Mouse (Mus musculus) neural tube, embryonic 15.5 days (tissue): ENCODE data around the gene Abraxas2. TPM values are rescaled to one million over a fixed set of nuclear protein-coding genes. Genes with fewer than 3 reads are reported as not detected.

ENCODE experiments used
- ATAC-seq: fragments of 200-750 bp; cut with Nextera tagmentation; 2 replicates; pipeline ENCODE4 v1.8.0; 2017; ENCODE audit warnings: mild to moderate bottlenecking, moderate TSS enrichment, moderate library complexity; ENCODE audit not compliant: low FRiP score
- H3K27ac ChIP-seq: fragments of 300-500 bp; sonication (generic); replicated peaks from 2 replicates; pipeline ENCODE4 v1.5.1; 2015; ENCODE audit warnings: mild to moderate bottlenecking, inconsistent platforms
- H3K27me3 ChIP-seq: fragments of 300-500 bp; sonication (generic); replicated peaks from 2 replicates; pipeline ENCODE4 v1.6.1; 2015; ENCODE audit warnings: inconsistent platforms
- H3K36me3 ChIP-seq: fragments of 300-500 bp; sonication (generic); 2 replicates; pipeline ENCODE4 v1.6.1; 2015; ENCODE audit warnings: inconsistent platforms
- H3K4me1 ChIP-seq: fragments of 300-500 bp; sonication (generic); 2 replicates; pipeline ENCODE4 v1.6.1; 2015; ENCODE audit warnings: inconsistent platforms
- H3K4me2 ChIP-seq: fragments of 300-500 bp; sonication (generic); 2 replicates; pipeline ENCODE4 v1.6.1; 2015; ENCODE audit warnings: inconsistent platforms, mild to moderate bottlenecking, moderate library complexity
- H3K4me3 ChIP-seq: fragments of 300-500 bp; sonication (generic); replicated peaks from 2 replicates; pipeline ENCODE4 v1.5.1; 2015; ENCODE audit warnings: mild to moderate bottlenecking, inconsistent platforms
- H3K9ac ChIP-seq: fragments of 300-500 bp; sonication (generic); replicated peaks from 2 replicates; pipeline ENCODE4 v1.6.1; 2015; ENCODE audit warnings: mild to moderate bottlenecking, inconsistent platforms
- H3K9me3 ChIP-seq: fragments of 300-500 bp; sonication (generic); replicated peaks from 2 replicates; pipeline ENCODE4 v1.6.1; 2016; ENCODE audit warnings: inconsistent platforms
- WGBS: fragments of 180-500 bp; shearing (Covaris S2); methylation state at CpG from one replicate; pipeline ENCODE4 v1.1.7; 2015; ENCODE audit warnings: mixed read lengths; 5-methylcytosine and 5-hydroxymethylcytosine counted together
- polyA plus RNA-seq: library from polyadenylated mRNA; unstranded; fragments of >200 nt; fragmentation: Nextera tagmentation; extraction: Ambion mirVana; gene quantifications from 2 replicates; pipeline ENCODE4 v1.2.1, GENCODE M21; 2015

Gene Abraxas2
- polyA plus RNA-seq, 1 experiment from 2014 or later, result 34.5 TPM

DNA sequence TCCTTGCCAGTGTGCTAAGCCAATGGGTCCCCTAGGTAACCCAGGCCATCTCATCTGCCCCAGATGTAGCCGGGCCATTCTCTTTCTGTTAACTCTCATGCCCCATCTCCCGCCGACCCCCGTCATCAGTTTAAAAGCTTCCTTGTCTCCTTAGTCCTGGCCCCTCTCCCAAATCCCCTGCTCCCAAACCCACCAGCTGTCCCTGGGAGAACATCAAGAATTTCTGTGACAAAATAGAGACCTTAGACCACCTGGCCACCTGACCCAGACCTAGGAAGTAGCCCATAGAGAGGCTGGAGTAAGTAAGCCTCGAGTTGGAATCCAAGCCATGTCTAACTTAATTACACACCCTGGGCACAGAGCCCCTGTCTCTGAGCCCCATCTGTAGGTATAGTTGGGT is 31.2 kb downstream of the Abraxas2 start:
- no peaks in the 10 kb centered on the region; the same call in 1 of the 2 replicates for H3K4me1 ChIP-seq
- H3K4me2 ChIP-seq, result no peak overlapping the region
- H3K9me3 ChIP-seq, result no peaks in the 10 kb centered on the region
- 88% methylated on average over 5 of the region's 5 CpGs for WGBS
- no peak overlapping the region for H3K9ac ChIP-seq
- ATAC-seq, result no peak
- H3K4me3 ChIP-seq, result no peak overlapping the region
- H3K27ac ChIP-seq, result no peak overlapping the region
- H3K36me3 ChIP-seq, result no peaks in the 10 kb centered on the region; the same call in 1 of the 2 replicates
- no peaks in the 10 kb centered on the region for H3K27me3 ChIP-seq

DNA sequence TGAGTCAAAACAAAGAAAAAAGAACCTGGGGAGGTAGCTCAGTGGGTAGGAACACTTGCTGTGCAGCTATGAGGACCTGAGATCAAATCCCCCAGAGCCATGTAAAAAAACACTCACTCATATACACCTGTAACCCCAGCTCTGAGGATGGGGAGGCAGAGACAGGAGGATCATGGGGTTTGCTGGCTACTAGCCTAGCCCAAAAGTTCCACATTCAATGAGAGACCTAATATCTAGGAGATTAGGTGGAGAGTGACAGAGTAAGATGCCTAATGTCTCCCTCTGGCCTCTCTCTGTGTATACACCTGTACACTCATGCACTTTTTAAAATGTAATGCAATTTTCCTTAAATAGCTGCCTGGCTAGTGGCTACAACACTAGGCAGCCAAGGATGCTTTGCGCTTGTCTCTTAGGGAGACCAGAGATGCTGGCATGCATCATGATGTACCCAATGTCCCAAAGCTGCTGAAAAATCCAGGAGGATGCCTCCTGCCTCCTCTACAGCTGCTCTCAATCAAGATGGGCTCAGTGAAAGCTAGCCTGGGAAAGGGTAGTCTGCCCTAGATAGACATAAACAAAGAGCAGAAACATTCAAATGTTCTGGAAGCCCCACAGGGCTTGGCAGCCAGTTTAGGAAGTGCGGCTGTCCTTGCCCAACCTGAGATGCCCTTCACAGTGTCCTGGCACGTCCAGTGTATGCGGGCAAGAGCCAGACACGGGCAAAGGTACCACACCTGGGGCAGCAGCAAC is 32.7 kb downstream of the Abraxas2 start:
- Histone ChIP-seq H3K9me3 (no peaks in the 10 kb centered on the region), H3K9ac (no peak overlapping the region), H3K27me3 (no peaks in the 10 kb centered on the region), H3K27ac (no peak overlapping the region), H3K36me3 (no peaks in the 10 kb centered on the region), H3K4me3 (no peak overlapping the region), H3K4me1 (no peaks in the 10 kb centered on the region; the same call in 1 of the 2 replicates), H3K4me2 (no peak overlapping the region)
- ATAC-seq, result no peak
- WGBS, result 85% methylated on average over 5 of the region's 5 CpGs

DNA sequence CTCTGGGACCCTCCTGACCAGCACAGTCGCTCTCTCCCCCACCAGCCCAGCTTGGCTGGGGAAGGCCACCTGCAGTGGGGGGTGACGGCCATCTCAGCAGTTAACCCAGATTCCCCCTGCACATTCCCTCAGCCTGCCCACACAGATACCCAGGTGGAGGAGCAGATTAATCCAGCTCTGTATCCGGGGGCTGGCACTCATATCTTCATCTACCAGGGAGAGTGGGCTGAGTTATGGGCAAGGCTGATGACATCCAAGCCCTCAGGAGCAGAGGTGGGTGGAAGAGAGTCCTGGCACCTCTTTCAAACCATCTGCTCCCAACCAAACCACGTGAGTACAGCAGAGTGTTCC is 33.3 kb downstream of the Abraxas2 start:
- Histone ChIP-seq H3K36me3 (no peaks in the 10 kb centered on the region), H3K4me1 (no peaks in the 10 kb centered on the region; the same call in 1 of the 2 replicates), H3K27ac (no peak overlapping the region), H3K4me3 (no peak overlapping the region), H3K9ac (no peak overlapping the region), H3K9me3 (no peaks in the 10 kb centered on the region), H3K4me2 (no peak overlapping the region), H3K27me3 (no peaks in the 10 kb centered on the region)
- no peak for ATAC-seq
- WGBS, result 55% methylated on average over 4 of the region's 4 CpGs

DNA sequence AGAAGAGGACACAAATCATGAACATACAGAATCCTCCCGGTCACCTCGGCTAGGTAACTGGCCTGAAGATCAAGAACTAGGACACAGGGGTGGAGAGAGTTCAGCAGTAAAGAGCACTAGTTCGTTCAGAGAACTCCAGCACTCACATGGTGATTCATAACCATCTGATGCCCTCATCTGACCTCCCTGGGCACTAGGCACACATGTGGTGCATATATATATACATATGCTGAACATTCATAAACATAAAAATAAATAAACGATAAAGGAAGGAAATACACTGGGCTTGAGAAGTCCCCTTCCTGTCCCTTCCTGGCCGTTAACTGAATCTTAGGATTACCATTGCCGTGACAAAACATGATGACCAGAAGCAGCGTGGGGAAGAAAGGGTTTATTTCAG is 33.8 kb downstream of the Abraxas2 start:
- H3K27ac ChIP-seq, result no peak overlapping the region
- H3K9me3 ChIP-seq, result no peaks in the 10 kb centered on the region
- no peak for ATAC-seq
- no peak overlapping the region for H3K4me3 ChIP-seq
- H3K4me2 ChIP-seq, result no peak overlapping the region
- H3K9ac ChIP-seq, result no peak overlapping the region
- no peaks in the 10 kb centered on the region for H3K27me3 ChIP-seq
- no peaks in the 10 kb centered on the region for H3K36me3 ChIP-seq
- 86% methylated on average over 7 of the region's 7 CpGs for WGBS
- H3K4me1 ChIP-seq, result no peaks in the 10 kb centered on the region; the same call in 1 of the 2 replicates

DNA sequence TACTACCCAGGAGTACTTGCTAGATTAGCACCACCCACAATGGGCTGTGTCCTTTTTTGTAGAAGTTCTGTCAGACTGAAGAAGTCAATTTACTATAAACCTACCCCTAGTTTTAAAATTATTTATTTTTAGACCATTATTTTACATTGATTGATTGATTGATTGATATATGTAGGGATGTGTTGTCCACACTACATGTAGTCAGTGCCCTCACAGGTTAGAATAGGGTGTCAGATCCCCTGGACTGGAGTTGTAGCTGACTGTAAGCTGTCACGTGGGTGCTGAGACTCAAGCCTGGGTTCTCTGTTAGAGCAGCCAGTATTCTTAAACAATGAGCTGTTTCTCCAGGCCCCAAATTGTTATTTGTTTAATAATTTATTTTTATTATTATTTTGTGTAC is 34.3 kb downstream of the Abraxas2 start:
- Histone ChIP-seq H3K4me3 (no peak overlapping the region), H3K36me3 (no peaks in the 10 kb centered on the region), H3K27me3 (no peaks in the 10 kb centered on the region), H3K4me1 (no peaks in the 10 kb centered on the region; the same call in 1 of the 2 replicates), H3K9ac (no peak overlapping the region), H3K4me2 (no peak overlapping the region), H3K27ac (no peak overlapping the region), H3K9me3 (no peaks in the 10 kb centered on the region)
- 92% methylated on average over 1 of the region's 1 CpGs for WGBS
- ATAC-seq, result no peak

DNA sequence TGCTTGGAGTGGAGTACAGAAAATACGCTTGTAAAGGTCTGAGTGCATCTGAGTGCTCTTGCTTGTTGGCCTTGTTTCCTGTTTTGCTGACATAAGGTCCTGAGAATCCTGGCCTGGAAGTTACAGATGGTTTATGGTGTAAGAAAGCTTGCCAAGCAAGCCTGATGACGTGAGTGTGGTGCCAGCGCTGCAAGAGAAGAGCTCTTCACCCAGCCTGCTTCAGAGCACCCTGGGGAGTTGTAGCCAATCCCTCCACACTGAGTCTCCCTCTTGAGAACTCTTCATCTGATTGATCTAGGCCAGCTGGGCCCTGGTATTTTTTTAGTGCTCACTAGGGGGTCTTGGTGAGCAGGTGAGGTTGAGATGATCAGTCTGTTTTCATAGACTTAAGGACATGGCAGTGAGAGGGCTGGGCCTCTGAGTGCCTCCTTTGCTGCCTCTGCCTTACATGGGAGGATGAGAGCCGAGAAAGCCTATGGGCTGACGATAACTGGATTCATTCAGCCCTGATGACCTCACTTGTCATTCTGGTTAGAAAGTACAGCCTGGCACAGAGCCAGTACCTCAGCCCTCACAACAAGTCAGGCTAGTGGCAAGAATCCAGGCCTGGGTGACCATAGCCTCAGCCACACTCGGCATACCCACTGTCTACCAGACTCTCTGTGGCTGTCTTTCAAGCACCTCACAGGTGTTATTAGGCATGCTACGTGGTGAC is 36.0 kb downstream of the Abraxas2 start:
- Histone ChIP-seq H3K27ac (no peak overlapping the region), H3K4me3 (no peak overlapping the region), H3K27me3 (no peaks in the 10 kb centered on the region), H3K36me3 (no peaks in the 10 kb centered on the region), H3K9ac (no peak overlapping the region), H3K4me1 (no peaks in the 10 kb centered on the region; the same call in 1 of the 2 replicates), H3K9me3 (no peaks in the 10 kb centered on the region), H3K4me2 (no peak overlapping the region)
- 59% methylated on average over 7 of the region's 7 CpGs for WGBS
- ATAC-seq, result no peak

DNA sequence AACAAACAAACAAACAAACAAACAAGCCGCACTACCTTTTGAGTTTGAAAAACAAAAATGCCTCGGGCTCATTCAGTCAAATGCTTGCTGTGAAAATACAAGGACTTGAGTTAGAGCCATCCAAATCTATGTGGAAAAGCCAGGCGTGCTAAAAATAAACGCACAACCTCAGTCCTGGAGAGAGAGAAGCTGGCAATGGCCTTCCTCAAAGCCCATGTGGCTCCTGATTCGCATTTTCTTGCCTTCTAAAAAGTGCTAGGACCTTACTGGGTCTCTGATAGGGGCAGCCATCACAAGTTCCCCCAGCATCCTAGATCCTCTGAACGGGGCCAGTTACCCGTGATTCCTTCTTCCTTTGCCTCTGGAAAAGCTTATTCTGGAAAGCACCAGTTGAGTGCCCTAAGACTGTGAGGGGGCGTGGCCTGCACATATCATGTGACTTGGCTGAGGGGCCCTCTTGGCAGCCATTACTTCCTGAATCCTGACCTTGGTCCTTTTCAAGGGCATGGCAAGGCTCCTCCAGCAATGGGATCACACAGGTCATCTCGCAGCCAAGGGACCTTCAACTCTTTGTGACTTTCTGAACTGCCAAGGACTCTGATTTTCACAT is 37.3 kb downstream of the Abraxas2 start:
- no peak overlapping the region for H3K9ac ChIP-seq
- H3K4me2 ChIP-seq, result no peak overlapping the region
- no peak overlapping the region for H3K27ac ChIP-seq
- no peak overlapping the region for H3K4me3 ChIP-seq
- no peak for ATAC-seq
- no peaks in the 10 kb centered on the region; the same call in 1 of the 2 replicates for H3K4me1 ChIP-seq
- 95% methylated on average over 9 of the region's 9 CpGs for WGBS
- H3K36me3 ChIP-seq, result no peaks in the 10 kb centered on the region
- no peaks in the 10 kb centered on the region for H3K27me3 ChIP-seq
- H3K9me3 ChIP-seq, result no peaks in the 10 kb centered on the region

DNA sequence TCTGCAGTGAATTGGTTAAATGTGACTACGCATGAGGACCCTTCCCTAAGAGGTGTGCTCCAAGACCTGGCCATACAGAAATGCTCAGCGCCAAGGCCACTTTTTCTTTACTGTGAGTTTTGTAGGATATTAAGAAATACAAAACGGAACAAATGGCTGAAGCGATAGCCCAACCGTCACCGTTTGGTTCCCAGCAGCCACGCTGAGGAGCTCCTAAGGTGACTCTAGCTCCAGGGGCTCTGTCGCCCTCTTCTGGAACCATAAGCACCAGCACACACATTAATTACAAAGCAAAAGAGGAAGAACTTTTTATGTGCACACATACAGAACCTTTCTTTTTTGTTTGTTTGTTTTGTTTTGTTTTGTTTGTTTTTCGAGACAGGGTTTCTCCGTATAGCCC is 38.2 kb downstream of the Abraxas2 start:
- H3K36me3 ChIP-seq, result no peaks in the 10 kb centered on the region
- no peak overlapping the region for H3K4me2 ChIP-seq
- no peak overlapping the region for H3K27ac ChIP-seq
- H3K9ac ChIP-seq, result no peak overlapping the region
- H3K4me3 ChIP-seq, result no peak overlapping the region
- ATAC-seq, result no peak
- 89% methylated on average over 10 of the region's 10 CpGs for WGBS
- no peaks in the 10 kb centered on the region; the same call in 1 of the 2 replicates for H3K4me1 ChIP-seq
- H3K27me3 ChIP-seq, result no peaks in the 10 kb centered on the region
- H3K9me3 ChIP-seq, result no peaks in the 10 kb centered on the region

DNA sequence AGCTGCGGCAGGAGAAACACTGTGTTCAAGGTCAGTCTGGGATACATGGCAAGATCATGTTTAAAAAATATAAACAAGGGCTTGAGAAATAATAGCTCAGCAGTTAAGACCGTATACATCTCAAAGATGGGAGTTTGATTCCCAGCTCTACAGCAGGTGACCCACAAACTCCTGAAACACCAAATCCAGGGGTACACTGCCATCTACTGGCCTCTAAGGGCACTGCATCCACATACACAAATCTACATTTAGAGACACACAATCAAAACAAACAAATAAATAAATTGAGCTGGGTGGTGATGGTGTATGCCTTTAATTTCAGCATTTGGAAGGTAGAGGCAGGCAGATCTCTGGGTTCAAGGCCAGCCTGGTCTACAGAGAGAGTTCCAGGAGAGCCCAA is 39.2 kb downstream of the Abraxas2 start:
- no peak overlapping the region for H3K4me2 ChIP-seq
- no peaks in the 10 kb centered on the region for H3K9me3 ChIP-seq
- H3K9ac ChIP-seq, result no peak overlapping the region
- 95% methylated on average over 2 of the region's 2 CpGs for WGBS
- H3K4me1 ChIP-seq, result no peaks in the 10 kb centered on the region; the same call in 1 of the 2 replicates
- no peaks in the 10 kb centered on the region for H3K27me3 ChIP-seq
- H3K36me3 ChIP-seq, result no peaks in the 10 kb centered on the region
- H3K4me3 ChIP-seq, result no peak overlapping the region
- no peak for ATAC-seq
- no peak overlapping the region for H3K27ac ChIP-seq

DNA sequence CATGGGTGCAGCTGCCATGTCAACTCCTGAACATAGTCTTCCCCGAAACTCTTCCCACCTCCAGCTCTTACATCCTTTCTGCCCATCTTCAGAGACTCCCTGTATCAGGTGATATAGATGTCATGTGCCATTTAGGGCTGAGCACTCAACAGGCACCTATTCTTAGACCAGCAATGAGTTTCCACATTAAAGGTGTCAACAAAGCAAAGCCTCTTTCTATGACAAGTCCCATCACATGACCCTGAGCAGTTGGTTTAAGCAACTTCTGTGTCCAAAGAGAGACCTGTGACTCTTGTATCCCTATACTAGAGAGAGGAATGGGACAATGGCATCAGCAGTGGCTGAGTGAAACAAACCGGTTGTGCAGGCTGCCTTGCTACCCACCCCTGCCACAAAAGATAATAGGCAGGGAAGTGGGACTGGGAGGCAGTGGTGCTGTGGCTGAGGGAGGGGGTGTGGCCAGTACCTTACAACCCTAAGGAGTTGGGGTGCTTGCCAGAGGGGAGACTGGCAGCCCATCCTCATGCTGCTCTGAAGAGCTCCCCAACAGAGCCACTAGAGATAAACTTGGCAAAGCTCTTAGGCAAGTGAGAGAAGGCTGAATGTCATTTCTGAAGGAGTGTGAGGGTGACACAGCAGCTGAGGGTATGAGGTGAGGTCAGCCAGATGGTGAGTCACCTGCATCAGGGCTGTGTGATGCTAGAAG is 42.0 kb downstream of the Abraxas2 start:
- Histone ChIP-seq H3K36me3 (no peaks in the 10 kb centered on the region), H3K27ac (no peak overlapping the region), H3K4me3 (no peak overlapping the region), H3K4me2 (no peak overlapping the region), H3K9me3 (no peaks in the 10 kb centered on the region), H3K4me1 (no peaks in the 10 kb centered on the region), H3K27me3 (no peaks in the 10 kb centered on the region), H3K9ac (no peak overlapping the region)
- no peak for ATAC-seq
- WGBS, result 67% methylated on average over 2 of the region's 2 CpGs

DNA sequence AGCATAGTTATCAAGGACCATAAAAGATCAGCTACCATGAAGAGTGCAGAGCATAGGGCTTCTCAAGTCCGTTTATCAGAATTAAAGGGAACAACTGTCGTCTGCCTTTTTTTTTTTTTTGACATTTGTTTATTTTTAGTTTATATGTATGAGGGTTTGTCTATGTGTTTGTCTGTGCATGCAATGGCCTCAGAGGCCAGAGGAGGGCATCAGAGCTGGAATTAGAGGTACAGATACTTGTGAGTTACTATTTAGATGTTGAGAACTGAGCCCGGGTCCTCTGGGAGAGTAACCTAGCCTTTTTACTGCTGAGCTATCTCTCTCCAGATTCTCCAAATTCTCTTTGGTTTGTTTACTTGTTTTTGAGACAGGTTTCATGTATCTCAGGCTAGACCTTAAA is 44.8 kb downstream of the Abraxas2 start:
- Histone ChIP-seq H3K9ac (no peak overlapping the region), H3K27me3 (no peaks in the 10 kb centered on the region), H3K36me3 (no peaks in the 10 kb centered on the region), H3K4me2 (no peak overlapping the region), H3K9me3 (no peaks in the 10 kb centered on the region), H3K4me1 (no peaks in the 10 kb centered on the region), H3K27ac (no peak overlapping the region), H3K4me3 (no peak overlapping the region)
- ATAC-seq, result no peak
- 87% methylated on average over 3 of the region's 3 CpGs for WGBS
